Mouse (Mus musculus) embryonic fibroblast, embryonic 13.5 days (primary cell): ENCODE measurements at regions not wholly inside any gene's neighbourhood (a gene's known extent, or its start where the extent isn't known, plus 50 kb on each side); places are given as distances from the start of the nearest gene placed in this dataset.

Experiments used
- CTCF ChIP-seq: IDR thresholded peaks from 2 replicates; pipeline ENCODE4 v1.5.1; 2011; ENCODE audit warnings: mild to moderate bottlenecking, control low read depth, low read length, moderate library complexity, borderline replicate concordance; ENCODE audit not compliant: insufficient read depth
- POLR2A ChIP-seq: IDR thresholded peaks from 2 replicates; pipeline ENCODE4 v1.6.1; 2011; ENCODE audit warnings: low read depth, mild to moderate bottlenecking, control low read depth, low read length, moderate library complexity

GRCm38 (mm10) chr11:112718547-112718946 is 63.5 kb upstream of the Sox9 start:
- no peak for TF ChIP-seq POLR2A
- TF ChIP-seq CTCF: no peak
